Mouse (Mus musculus) left cerebral cortex, postnatal 4 days (tissue): Measurements from ENCODE around the gene Maco1. TPM values are rescaled to one million over a fixed set of nuclear protein-coding genes. Genes with fewer than 3 reads are reported as not detected.
"Not testable (repeated sequence)": the region's sequence is repeated elsewhere in the genome, so short reads cannot be mapped to it uniquely, and the experiment has no call there.

ENCODE experiments used
- DNase-seq: peaks from one replicate; pipeline ENCODE4 v3.0.0-alpha.2; 2022
- intact Hi-C: fragments of 180-260 bp; cut with DNase I; formaldehyde crosslinking; loops from one replicate; pipeline ENCODE4 v1.15.1; 2025
- total RNA-seq, 2 experiments: library from RNA; stranded (reverse); gene quantifications; 2 replicates each; pipeline ENCODE4 v1.2.3; 2021

The Maco1 gene
- total RNA-seq, 2 experiments from 2014 or later, result 82.5 to 84.3 TPM

DNA sequence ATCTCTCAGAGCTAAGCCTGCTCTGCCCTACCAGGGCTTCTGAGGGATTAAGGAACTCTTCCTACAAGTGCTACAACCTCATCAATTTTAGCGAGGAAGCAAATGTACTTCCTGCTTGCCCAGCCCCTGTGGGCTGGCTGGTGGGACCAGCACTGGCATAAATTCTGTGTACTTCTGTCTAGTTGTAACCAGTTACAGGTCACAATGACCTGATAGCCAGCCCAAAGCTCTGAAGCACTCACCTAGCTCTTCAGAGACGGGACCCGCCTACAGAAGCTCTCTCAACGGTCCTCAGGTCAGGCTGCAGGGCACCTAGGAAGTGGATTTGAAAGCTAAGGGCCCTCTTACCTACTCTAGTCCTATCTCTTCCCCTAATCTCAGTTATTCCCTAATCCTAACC, 35.4 kb downstream of the Maco1 start:
- intact Hi-C loops, result no loop called here
- no peak for DNase-seq

DNA sequence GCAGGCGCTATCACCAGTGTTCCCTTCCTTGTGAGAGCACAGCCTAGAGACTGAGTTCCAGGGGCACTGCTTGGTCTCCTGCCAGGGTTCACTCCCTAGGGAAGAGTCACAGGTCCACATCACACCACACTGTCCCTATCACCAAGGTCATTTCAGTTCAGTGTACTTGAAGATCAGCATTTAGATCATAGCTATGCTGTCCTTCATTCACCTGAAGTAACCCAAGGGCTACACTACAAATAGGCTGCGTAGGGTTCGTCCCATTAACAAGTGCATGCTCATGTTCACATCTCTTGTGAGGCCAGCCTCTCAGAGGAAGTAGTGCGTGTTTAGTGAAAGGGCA, 38.9 kb downstream of the Maco1 start:
- intact Hi-C loops, result no loop called here

DNA sequence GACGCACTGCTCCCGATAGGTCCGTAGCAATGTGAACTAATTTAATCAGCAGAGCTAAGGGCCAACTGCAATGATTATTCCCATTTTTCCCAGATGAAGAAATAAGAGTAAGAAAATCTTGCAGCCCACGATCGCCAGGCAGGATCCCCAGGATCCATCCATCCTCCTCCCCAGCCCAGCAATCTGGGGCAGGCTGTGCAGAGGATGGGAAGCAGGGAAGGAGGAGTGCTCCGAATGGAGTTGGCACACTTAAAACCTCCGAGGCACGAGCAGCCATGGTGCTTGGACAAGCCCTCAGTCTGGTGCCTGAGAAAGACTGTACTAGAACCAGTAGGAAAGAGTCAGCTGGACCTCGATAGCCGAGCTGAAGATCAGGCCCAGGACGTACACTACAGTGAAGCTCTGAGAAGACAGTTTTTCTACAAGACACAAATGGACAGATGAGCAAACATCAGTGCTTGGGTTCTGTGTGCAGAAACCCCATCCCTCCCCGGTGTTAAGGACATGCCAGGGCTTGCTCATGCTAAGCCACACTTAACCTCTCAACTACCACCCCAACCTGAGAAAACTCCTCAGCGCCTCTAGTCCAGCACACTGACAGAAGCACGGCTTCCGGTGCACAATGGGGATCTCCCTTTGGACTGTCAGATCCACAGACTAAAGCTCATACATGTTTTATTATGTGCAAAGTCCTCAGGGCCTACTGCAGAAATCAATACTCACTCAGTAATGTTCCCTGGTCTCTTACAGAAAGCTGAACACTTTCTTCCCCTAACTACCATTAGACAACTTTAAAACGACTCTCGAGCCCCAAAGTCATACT, 39.5 kb downstream of the Maco1 start:
- intact Hi-C loops, result no loop called here

More for the DNA sequence above, 38.9 kb downstream of the Maco1 start:
- DNase-seq, result no peak

DNA sequence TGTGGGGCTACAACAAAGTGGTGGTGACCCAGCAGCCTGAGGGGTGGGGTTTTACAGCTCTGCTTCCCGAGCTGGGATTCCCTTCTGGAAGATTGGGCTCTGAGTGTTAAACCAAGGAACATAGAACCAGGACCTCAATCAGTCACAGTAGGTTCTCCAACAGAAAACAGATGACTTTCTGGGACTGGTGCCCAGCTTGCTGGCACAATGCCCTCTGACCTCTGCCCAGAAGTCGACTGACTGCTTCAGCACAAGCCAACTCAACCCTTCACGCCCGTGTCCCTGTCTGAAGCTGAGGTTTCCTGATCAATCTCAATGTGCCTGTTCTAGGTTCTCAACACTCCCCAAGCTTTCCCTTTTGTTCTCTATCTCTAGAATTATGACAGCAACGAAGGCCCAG, 48.4 kb downstream of the Maco1 start:
- DNase-seq, result peak; percentile 82
- intact Hi-C loops, result no loop called here

More for the DNA sequence above, 39.5 kb downstream of the Maco1 start:
- DNase-seq, result no peak

DNA sequence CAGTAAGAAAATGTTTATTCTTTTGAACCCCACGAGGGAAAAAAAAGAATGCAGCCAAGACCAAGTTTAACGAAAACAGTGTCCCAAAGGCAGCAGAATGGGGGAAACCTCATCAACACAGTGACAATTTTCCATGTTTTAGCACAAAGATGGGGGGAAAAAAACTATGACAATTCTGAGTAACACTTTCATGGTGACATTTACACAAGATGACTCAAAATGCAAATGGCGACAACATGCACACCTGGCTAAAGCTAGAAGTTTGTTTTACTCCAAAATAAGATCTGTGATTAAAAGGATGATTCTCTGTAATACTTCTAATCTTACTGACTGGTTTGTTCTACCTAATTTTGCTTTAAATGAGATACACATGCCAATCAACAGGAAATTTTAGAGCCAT, 50.4 kb downstream of the Maco1 start:
- DNase-seq, result no peak
- intact Hi-C loops, result no loop called here

DNA sequence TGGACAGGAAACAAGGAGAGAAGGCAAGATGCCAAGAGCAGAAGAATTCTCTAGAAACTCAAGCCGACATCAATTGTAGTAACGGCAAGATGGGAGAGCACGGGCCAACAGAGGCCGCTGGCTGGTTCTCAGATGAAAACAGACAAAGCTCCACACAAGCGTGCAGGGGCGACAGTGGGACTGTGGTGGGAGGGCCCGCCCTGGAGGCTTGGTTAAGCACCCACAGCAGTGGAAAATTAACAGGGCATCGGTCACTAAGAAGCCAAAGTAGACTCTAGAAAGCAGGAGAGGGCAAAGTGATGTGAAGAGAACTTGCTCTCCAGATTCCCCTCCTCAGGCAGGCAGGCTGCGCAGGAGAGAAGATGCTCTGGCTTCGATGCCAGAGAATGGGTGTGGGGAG, 51.0 kb downstream of the Maco1 start:
- DNase-seq, result no peak
- intact Hi-C loops, result no loop called here

DNA sequence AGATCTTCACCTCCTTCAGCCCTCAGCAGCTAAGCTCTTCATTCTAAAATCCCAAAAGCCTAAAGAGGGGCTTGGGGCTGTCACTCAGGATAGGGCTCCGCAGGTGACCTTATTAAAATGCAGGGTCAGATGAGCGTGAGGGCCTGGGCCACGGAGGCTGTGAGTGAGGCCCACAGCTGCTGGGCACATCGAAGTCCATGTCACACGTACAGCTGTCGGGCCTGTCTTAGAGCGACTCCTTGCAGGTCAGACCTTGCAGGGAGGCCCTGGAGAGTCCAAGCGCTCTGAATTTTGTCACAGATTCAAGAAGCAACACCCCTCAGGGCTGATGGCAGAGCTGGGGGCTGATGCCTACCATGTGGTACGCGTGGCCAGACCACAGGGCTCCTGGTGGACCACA, 52.5 kb downstream of the Maco1 start:
- intact Hi-C loops, result no loop called here
- DNase-seq, result no peak

DNA sequence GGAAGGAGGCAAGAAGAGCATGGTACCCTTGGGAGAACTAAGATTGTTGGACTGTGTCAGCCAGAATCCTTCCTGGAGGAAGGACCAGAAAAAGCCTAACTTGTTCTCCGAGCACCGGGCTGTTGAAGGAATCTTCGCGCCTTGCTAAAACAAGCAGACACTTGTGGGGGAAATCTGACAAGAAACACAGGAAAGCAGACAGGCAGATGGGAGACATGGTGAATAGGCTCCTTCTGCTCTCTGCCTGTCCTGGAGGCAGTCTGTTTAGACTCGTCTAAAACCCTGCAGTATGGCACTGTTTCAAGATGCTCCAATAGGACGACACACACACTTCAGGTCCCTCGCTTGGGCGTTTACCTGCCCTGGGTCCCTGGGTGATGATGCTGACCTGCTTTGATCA, 53.0 kb downstream of the Maco1 start:
- no peak for DNase-seq
- intact Hi-C loops, result no loop called here

DNA sequence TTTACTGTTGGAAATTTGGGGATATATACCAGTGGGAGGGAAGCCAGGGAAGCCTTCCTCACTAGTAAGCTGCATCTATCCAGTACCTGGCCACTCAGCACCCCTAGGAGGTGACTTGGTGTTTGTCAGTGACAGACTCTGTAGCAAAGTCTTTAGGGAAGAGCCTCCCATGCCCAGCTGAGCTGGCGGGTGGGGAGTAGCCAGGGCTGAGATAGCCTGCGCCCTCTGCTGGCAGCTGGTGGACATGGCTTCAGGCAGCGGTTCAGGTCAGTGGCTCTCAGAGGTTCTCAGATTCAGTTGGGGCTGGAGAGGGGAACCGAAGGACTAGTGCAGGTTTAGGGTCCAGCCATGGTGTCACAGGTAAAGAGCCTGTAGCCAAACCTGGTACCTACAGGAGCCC, 53.9 kb downstream of the Maco1 start:
- peak; percentile 75 for DNase-seq
- intact Hi-C loops, result no loop called here

DNA sequence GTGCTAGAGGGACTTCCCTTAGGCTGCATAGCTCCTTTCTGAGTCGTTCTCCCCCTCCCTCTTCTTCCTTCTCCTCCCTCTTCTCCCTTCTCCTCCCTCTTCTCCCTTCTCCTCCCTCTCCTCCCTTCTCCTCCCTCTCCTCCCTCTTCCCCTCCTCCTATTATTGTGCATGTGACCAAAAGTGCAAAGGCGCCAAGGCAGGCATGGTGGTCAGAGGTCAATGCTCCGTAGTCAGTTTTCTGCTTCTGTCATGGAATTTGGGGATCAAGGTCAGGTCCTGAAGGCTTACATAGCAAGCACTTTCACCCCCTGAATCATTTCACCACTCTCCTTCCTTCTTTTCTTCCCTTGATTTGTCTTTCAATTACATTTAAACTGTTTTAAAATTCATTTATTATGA, 54.3 kb downstream of the Maco1 start:
- intact Hi-C loops, result no loop called here
- DNase-seq, result no peak

DNA sequence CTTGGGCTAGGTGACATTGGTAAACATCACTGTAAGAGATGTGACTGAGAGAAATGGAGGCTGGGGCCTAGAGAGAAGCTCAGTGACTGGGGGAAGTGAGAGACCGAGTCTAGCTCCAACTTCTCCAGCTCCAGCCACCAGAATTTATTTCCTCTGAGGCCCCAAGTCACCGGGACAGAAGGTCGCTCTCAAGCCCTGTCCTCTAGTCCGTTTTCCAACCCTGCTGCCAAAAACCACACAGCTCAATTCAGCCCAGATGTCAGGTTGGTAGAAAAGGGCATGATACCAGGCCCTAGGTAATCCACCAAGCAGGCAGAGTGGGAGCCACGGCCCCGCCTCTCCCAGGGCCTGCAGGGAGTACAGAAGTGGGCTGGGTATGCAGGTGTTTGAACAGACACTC, 55.5 kb downstream of the Maco1 start:
- intact Hi-C loops, result no loop called here
- DNase-seq, result no peak

DNA sequence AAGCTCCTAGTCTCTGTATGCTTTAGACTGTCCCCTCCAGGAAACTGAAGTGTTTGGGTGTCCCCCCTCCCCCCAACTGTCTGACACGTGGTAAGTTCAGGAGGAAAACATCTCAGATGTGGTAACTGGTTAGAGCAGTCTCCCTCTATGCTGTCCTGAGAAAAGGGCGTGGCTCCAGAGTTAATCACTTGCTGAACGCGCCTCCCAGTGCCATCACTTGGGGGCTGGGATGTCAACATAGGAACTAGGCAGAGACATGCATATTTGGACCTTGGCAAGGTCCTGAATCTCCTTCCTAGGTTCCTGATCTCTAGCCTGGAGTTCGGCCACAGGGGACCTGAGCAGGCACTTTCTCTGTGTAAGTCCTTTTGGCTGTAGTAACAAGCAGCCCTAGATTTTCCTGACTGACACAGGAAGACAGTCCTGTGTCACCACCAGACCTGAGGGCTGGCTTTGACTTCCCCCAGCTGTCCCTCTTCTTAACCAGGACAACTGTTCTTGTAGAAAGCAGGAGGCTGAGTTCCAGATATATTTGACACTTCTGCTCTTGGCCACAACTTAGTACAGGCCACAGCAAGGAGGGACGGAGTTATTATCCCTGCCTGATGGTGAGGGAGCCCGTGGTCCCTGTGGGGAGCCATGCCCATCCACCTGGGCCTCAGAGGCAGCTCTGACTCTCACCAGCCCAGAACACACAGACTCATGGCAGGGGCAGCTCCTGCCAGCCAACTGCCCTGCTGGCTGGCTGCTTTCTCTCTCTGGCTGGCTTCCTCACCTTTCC, 56.4 kb downstream of the Maco1 start:
- peak; percentile 53 for DNase-seq
- intact Hi-C loops, result no loop called here

DNA sequence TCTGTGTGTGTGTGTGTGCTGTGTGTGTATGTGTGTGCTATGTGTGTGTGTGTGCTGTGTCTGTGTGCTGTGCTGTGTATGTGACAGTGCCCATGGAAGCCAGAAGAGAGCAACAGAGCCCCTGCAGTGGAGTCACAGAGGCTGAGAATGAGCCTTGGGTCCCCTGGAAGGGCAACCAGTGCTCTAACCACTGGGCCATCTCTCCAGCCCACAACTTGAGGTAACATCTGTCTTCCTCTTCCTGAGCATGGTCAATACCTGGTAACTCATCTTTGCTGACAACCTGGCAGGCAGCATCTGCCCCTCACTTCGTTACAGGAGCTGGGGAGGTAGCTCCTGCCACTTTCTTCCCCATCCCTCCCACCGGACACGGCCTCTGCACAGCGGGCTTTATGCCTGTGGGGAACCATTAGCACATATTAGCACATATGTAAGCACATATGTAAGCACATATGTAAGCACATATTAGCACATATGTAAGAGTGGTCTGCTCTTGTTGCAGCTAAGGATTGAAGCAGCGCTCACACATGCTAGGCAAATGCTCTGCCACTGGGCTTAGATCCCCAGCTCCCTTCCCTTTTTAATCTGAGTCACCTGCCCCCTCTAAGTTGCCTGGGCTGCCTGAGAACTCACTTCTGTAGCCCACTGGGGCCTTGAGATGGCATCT, 57.2 kb downstream of the Maco1 start:
- DNase-seq, result no peak
- intact Hi-C loops, result no loop called here

DNA sequence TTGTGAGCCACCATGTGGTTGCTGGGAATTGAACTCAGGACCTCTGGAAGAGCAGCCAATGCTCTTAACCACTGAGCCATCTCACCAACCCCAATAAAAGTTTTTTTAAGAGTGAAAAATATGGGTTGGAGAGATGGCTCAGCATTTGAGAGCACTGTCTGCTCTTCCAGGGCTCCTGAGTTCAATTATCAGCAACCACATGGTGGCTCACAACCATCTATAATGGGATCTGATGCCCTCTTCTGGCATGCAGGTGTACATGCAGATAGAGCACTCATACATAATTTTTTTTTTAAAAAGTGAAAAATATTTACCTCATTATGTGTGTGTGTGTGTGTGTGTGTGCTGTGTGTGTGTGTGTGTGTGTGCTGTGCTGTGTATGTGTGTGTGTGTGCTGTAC, 58.2 kb downstream of the Maco1 start:
- intact Hi-C loops, result loop anchor here (5.0 kb wide), 1 partner anchor 258 kb away; the partner anchor contains the start of gene Mtfr1l
- not testable (repeated sequence) for DNase-seq

DNA sequence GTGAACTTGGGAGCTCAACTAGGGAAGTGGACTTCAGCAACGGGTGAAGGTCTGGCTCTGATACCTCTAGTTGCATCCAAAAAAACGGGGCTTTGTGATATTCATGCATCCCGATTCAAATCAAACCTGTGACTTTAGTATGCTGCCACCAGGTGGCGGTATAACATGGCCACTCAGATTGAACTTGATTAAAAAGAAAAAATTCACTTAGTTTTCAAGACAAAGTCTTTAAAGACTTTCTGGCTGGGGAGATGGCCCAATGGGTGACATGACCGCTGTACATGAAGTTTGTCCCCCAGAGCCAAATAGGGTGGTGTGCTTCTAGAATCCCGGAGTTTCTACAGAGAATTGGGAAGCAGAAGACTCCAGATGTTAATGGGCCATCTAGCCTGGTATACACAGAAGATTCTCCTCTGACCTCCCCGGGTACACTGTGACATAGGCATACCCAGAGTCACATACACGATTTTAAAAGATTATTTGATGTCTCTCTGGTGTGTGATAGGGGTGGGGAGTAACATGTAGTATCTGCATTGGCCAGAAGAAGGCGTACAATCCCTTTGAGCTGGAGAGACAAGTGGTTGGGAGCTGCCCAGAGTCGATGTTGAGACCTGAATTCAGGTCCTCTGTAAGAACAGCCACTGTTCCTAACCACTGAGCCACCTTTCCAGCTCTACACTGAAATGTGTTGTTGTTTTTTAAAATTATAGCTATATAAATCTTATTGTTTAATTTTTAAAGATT, 59.8 kb downstream of the Maco1 start:
- intact Hi-C loops, result loop anchor here (5.0 kb wide), 1 partner anchor 256 kb away; the partner anchor contains the start of gene Mtfr1l
- DNase-seq, result peak; percentile 54

DNA sequence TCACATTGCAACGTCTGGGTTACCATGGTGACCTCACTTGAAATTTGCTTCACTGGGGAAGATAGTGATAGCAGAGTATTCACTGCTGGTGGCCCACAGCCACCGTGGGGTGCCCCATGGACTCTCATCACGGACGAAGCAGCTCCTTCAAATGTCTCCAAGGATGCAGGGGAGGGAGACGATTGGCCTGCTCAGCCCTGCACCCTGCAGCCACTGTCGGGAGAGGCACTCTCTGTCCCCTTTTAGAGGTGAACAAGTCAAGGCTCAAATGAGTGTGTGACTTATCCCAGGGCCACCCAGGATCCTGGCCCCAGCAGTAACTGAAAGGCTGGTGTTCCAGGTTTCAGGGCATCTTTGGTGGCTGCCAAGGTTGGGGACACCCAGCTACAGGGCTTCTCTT, 61.4 kb downstream of the Maco1 start:
- no peak for DNase-seq
- intact Hi-C loops, result loop anchor here (5.0 kb wide), 1 partner anchor 254 kb away; the partner anchor contains the start of gene Mtfr1l

DNA sequence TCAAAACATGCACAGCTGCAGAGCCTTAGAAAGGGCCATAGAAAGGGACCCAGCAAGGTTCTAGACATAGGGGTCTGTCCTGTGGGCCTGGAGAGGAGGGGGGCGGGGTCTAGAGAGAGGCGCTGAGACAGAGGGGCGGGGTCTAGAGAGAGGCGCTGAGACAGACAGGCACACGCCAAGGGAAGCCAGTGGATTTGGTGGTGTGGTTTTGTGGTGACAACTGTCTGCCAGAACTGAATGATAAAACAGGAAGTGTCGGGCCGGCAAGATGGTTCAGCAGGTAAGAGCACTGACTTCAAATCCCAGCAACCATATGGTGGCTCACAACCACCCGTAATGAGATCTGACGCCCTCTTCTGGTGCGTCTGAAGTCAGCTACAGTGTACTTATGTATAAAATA, 66.2 kb downstream of the Maco1 start:
- intact Hi-C loops, result no loop called here
- no peak for DNase-seq

DNA sequence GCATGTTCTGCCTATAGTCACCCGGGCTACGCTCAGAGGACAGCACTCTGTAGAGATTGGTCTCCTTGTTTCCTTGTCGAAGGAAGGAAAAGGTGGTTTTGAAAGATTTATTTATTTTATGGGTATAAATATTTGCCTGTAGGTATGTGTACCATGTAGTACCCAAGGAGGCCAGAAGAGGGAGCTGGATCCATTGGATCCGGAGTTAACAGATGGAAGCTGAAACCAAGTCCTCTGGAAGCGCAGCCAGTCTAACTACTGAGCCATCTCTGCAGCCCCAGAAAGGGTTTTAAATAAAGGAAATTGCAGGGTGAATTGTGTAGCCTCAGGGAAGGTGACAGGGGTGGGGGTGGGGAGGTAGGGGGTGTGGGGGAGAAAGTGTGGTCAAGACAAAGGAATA, 68.4 kb downstream of the Maco1 start:
- intact Hi-C loops, result no loop called here
- DNase-seq, result peak; percentile 53

DNA sequence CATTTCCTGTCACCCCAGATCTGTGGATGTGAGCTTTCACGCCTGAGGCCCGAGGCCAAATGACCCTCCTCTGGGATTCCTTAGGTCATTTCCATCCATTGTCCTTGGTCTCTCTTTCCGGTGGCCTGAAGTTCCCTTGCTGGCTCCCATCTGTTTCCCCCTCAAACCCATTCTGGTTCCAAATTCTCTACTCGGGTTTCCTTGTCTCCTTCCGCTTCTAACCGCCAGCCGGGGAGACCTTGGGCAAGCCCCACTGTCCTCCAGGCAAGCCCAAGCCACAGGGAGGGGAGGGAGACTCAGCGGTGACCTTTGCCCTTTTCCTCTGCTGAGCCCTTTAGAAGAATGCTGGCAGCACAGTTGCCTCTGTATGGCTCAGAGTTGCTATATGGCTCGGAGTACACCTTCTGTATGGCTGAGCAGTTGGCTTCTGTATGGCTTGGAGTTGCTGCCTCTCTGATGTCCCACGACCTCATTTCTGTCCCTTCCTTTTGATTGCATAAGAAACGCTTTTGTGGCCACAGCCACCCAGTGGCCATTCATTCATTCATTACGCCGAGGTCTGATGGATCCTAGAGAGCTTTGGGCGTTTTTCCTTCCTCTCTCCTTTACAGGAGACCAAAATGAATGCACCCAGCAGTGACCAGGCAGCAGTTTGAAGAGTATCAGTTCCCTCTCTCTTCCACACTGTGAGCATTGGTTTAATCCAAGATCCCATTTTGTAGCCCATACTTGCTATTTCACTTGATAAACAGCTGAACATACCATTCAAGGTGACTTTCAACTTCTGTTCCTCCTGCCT, 73.8 kb downstream of the Maco1 start:
- DNase-seq, result no peak
- intact Hi-C loops, result no loop called here

DNA sequence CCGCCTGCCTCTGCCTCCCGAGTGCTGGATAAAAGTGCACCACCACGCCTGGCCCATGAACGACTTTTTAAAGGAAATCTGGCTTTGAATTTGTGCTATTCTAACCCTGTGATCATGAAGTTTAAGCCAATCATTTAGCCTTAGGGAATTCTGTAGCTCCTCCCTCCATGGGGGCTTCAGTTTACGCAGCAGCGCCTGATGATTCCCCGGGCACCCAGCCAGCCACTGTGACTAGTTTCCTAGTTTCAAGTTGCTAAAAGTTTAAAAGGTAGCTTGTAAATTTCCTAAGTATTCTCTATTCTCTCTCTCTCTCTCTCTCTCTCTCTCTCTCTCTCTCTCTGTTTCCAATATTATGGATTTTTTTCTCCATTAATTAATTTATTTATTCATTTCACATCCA, 76.9 kb downstream of the Maco1 start:
- intact Hi-C loops, result no loop called here
- DNase-seq, result no peak
